Mouse (Mus musculus) megakaryocyte, embryonic 14.5 days (primary cell): ENCODE results near the gene Chrm2.

Experiments
- FLI1 ChIP-seq: IDR thresholded peaks from 2 replicates; pipeline ENCODE4 v1.6.1; 2012; ENCODE audit warnings: low read length, inconsistent platforms, mixed read lengths
- GATA1 ChIP-seq: IDR thresholded peaks from 3 replicates; pipeline ENCODE4 v1.6.1; 2012; ENCODE audit warnings: mixed read lengths, low read length, inconsistent platforms, borderline replicate concordance

DNA sequence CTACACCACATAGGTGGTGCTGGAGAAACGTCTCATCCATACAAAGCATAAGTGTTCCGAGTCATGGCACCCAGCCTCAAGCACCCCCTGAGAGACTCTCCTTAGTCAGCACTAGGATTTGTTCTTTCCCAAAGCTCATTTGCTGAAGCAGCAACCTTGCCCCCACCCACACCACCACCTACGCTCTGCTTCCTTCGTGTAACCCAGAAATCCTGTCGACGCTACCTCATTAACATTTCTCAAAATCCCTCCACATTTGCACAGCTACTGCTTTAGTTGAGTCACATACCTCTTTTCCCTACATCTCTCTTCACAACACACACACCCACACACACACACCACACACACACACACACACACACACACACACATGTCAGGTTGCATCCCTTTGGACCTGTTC is 50.1 kb downstream of the Chrm2 start:
- TF ChIP-seq GATA1 (no peak), FLI1 (no peak)
